Mouse (Mus musculus) hematopoietic multipotent progenitor cell, adult 10-12 weeks (in vitro differentiated cells): ENCODE measurements around the gene Wnk2. TPM values are rescaled to one million over a fixed set of nuclear protein-coding genes. Genes with fewer than 3 reads are reported as not detected.

ENCODE experiments used
- polyA plus RNA-seq: library from polyadenylated mRNA; stranded (reverse); fragments of >175 nt; gene quantifications from 2 replicates; pipeline ENCODE4 v1.2.3, GENCODE M21; 2012; ENCODE audit warnings: low replicate concordance

Gene Wnk2
- polyA plus RNA-seq = 0.26 TPM in 2 replicates

GRCm38 (mm10) chr13:49147858-49148226, at the start of gene Wnk2:
Gene Wnk2 (minus strand): TSS chr13:49148014.

GRCm38 (mm10) chr13:49187288-49188218, 39.7 kb upstream of the Wnk2 start, which contains the start of gene Ninj1:
Gene Ninj1 (plus strand): TSS chr13:49187485.

Other genes starting within 250 kb of the Wnk2 start
- gene Fam120a, start 180.0 kb downstream of the Wnk2 start, polyA plus RNA-seq = 108 and 140 TPM in 2 replicates
- gene Ninj1, start 39.5 kb upstream of the Wnk2 start, polyA plus RNA-seq = 232 and 242 TPM in 2 replicates
- 131 and 303 TPM in 2 replicates for gene Card19, start 68.0 kb upstream of the Wnk2 start, polyA plus RNA-seq
- 75.9 and 96.2 TPM in 2 replicates for gene Susd3, start 100.7 kb upstream of the Wnk2 start, polyA plus RNA-seq
- 29.7 and 34.1 TPM in 2 replicates for gene Fgd3, start 172.3 kb upstream of the Wnk2 start, polyA plus RNA-seq
- gene Bicd2, start 193.6 kb upstream of the Wnk2 start, polyA plus RNA-seq = 22.8 and 23.5 TPM in 2 replicates